Mouse (Mus musculus) forebrain, postnatal 0 days (tissue): ENCODE measurements around the gene Tmprss13. TPM values are rescaled to one million over a fixed set of nuclear protein-coding genes. Genes with fewer than 3 reads are reported as not detected.

Experiments used
- ATAC-seq: fragments of 200-750 bp; cut with Nextera tagmentation; 2 replicates; pipeline ENCODE4 v1.8.0; 2017; ENCODE audit warnings: mild to moderate bottlenecking, moderate library complexity
- DNase-seq: peaks from one replicate; pipeline ENCODE4 v3.0.0-alpha.2; 2015
- H3K27ac ChIP-seq: fragments of 300-500 bp; sonication (generic); 2 replicates; pipeline ENCODE4 v1.5.1; 2014; ENCODE audit warnings: low read depth, mild to moderate bottlenecking, antibody characterized with exemption, low read length, moderate library complexity, mixed read lengths
- H3K27me3 ChIP-seq: fragments of 300-500 bp; sonication (generic); 2 replicates; pipeline ENCODE4 v1.6.1; 2014; ENCODE audit warnings: mild to moderate bottlenecking, low read length, mixed read lengths; ENCODE audit not compliant: insufficient read depth
- H3K36me3 ChIP-seq: fragments of 300-500 bp; sonication (generic); 2 replicates; pipeline ENCODE4 v1.6.1; 2014; ENCODE audit warnings: mild to moderate bottlenecking, moderate library complexity; ENCODE audit not compliant: insufficient read depth
- H3K4me1 ChIP-seq: fragments of 300-500 bp; sonication (generic); 2 replicates; pipeline ENCODE4 v1.6.1; 2014; ENCODE audit warnings: antibody characterized with exemption; ENCODE audit not compliant: insufficient read depth
- H3K4me2 ChIP-seq: fragments of 300-500 bp; sonication (generic); 2 replicates; pipeline ENCODE4 v1.6.1; 2014; ENCODE audit warnings: low read depth, mild to moderate bottlenecking, moderate library complexity
- H3K4me3 ChIP-seq: fragments of 300-500 bp; sonication (generic); 2 replicates; pipeline ENCODE4 v1.5.1; 2014; ENCODE audit warnings: low read depth, low read length, mixed read lengths
- H3K9ac ChIP-seq: fragments of 300-500 bp; sonication (generic); 2 replicates; pipeline ENCODE4 v1.6.1; 2014; ENCODE audit warnings: mild to moderate bottlenecking
- H3K9me3 ChIP-seq: fragments of 300-500 bp; sonication (generic); 2 replicates; pipeline ENCODE4 v1.6.1; 2016; ENCODE audit warnings: low read length
- CTCF ChIP-seq: sonication (generic); IDR thresholded peaks from 2 replicates; pipeline ENCODE4 v1.5.1; 2016; ENCODE audit warnings: antibody characterized with exemption, control low read depth, low read depth
- WGBS: fragments of 180-500 bp; shearing (Covaris S2); extraction: QIAGEN DNeasy Blood & Tissue Kit; methylation state at CpG from one replicate; pipeline ENCODE4 v1.1.7; 2014; 5-methylcytosine and 5-hydroxymethylcytosine counted together
- polyA plus RNA-seq: library from polyadenylated mRNA; unstranded; fragments of >200 nt; fragmentation: Nextera tagmentation; extraction: Ambion mirVana; gene quantifications from 2 replicates; pipeline ENCODE4 v1.2.1, GENCODE M21; 2015
- total RNA-seq: library from RNA; depleted of rRNA; stranded (reverse); fragments of >200 nt; gene quantifications from 2 replicates; pipeline ENCODE4 v1.2.3, GENCODE M21; 2014

Gene Tmprss13
- total and polyA plus RNA-seq, 2 experiments from 2014 or later = 0.05 TPM; not detected in 1

GRCm38 (mm10) chr9:45308521-45308920 is 10.4 kb upstream of the Tmprss13 start:
- ATAC-seq (no peak), DNase-seq (no peak)
- no peak for TF ChIP-seq CTCF
- Histone ChIP-seq H3K4me3 (no peak overlapping the region), H3K9ac (no peak overlapping the region), H3K9me3 (no peaks in the 10 kb centered on the region), H3K4me2 (no peak overlapping the region), H3K4me1 (no peaks in the 10 kb centered on the region), H3K27ac (no peak overlapping the region), H3K36me3 (no peaks in the 10 kb centered on the region), H3K27me3 (no peaks in the 10 kb centered on the region)
- WGBS = 92% methylated on average over 5 of the region's 5 CpGs

GRCm38 (mm10) chr9:45311858-45312257 is 7.0 kb upstream of the Tmprss13 start:
- no peaks in the 10 kb centered on the region for H3K9me3 ChIP-seq
- no peak overlapping the region for H3K27ac ChIP-seq
- DNase-seq (no peak), ATAC-seq (no peak)
- H3K4me1 ChIP-seq = no peaks in the 10 kb centered on the region
- 80% methylated on average over 6 of the region's 6 CpGs for WGBS
- no peak for TF ChIP-seq CTCF
- no peaks in the 10 kb centered on the region for H3K27me3 ChIP-seq
- H3K36me3 ChIP-seq = no peaks in the 10 kb centered on the region
- no peak overlapping the region for H3K4me3 ChIP-seq
- H3K9ac ChIP-seq = no peak overlapping the region
- no peak overlapping the region for H3K4me2 ChIP-seq

GRCm38 (mm10) chr9:45313913-45314312 is 5.0 kb upstream of the Tmprss13 start:
- Histone ChIP-seq H3K4me1 (no peaks in the 10 kb centered on the region), H3K36me3 (no peaks in the 10 kb centered on the region), H3K4me2 (no peak overlapping the region), H3K27ac (no peak overlapping the region), H3K9ac (no peak overlapping the region), H3K9me3 (no peaks in the 10 kb centered on the region), H3K4me3 (no peak overlapping the region), H3K27me3 (no peaks in the 10 kb centered on the region)
- 90% methylated on average over 3 of the region's 3 CpGs for WGBS
- ATAC-seq = no peak
- no peak for DNase-seq
- no peak for TF ChIP-seq CTCF

- Histone ChIP-seq H3K9ac (no peak overlapping the region), H3K4me3 (no peak overlapping the region), H3K27ac (no peak overlapping the region), H3K4me2 (no peak overlapping the region), H3K9me3 (no peaks in the 10 kb centered on the region), H3K36me3 (no peaks in the 10 kb centered on the region), H3K4me1 (no peaks in the 10 kb centered on the region), H3K27me3 (no peaks in the 10 kb centered on the region)
- WGBS = 82% methylated on average over 3 of the region's 3 CpGs
- no peak for TF ChIP-seq CTCF
- ATAC-seq (no peak), DNase-seq (no peak)
These were observed 1.3 kb upstream of the Tmprss13 start for GRCm38 (mm10) chr9:45317635-45318034.

GRCm38 (mm10) chr9:45321465-45321864 is 2.6 kb downstream of the Tmprss13 start:
- Histone ChIP-seq H3K27me3 (no peaks in the 10 kb centered on the region), H3K9ac (no peak overlapping the region), H3K9me3 (no peaks in the 10 kb centered on the region), H3K4me2 (no peak overlapping the region), H3K27ac (no peak overlapping the region), H3K4me1 (no peaks in the 10 kb centered on the region), H3K36me3 (no peaks in the 10 kb centered on the region), H3K4me3 (no peak overlapping the region)
- DNase-seq = peak; percentile 31
- no peak for TF ChIP-seq CTCF
- ATAC-seq = peak; percentile 36
- 48% methylated on average over 6 of the region's 6 CpGs for WGBS

- no peak for ATAC-seq
- Histone ChIP-seq H3K27ac (no peak overlapping the region), H3K4me3 (no peak overlapping the region), H3K9ac (no peak overlapping the region), H3K27me3 (no peaks in the 10 kb centered on the region), H3K9me3 (no peaks in the 10 kb centered on the region), H3K4me1 (no peaks in the 10 kb centered on the region), H3K4me2 (no peak overlapping the region), H3K36me3 (no peaks in the 10 kb centered on the region)
- 80% methylated on average over 4 of the region's 4 CpGs for WGBS
- no peak for TF ChIP-seq CTCF
- DNase-seq = no peak
These were observed 3.1 kb downstream of the Tmprss13 start for GRCm38 (mm10) chr9:45321946-45322430.

GRCm38 (mm10) chr9:45326390-45326789 is 7.5 kb downstream of the Tmprss13 start:
- ATAC-seq (no peak), DNase-seq (no peak)
- H3K27ac ChIP-seq = no peak overlapping the region
- no peak for TF ChIP-seq CTCF
- no peak overlapping the region for H3K9ac ChIP-seq
- no peaks in the 10 kb centered on the region for H3K4me1 ChIP-seq
- H3K9me3 ChIP-seq = no peaks in the 10 kb centered on the region
- H3K27me3 ChIP-seq = no peaks in the 10 kb centered on the region
- WGBS = 93% methylated on average over 9 of the region's 9 CpGs
- no peak overlapping the region for H3K4me3 ChIP-seq
- H3K36me3 ChIP-seq = no peaks in the 10 kb centered on the region
- H3K4me2 ChIP-seq = no peak overlapping the region
